Mouse (Mus musculus) forebrain, embryonic 15.5 days (tissue): Measurements from ENCODE around the gene Rnf214. TPM values are rescaled to one million over a fixed set of nuclear protein-coding genes. Genes with fewer than 3 reads are reported as not detected.

ENCODE experiments used
- ATAC-seq: fragments of 200-750 bp; cut with Nextera tagmentation; replicated peaks from 2 replicates; pipeline ENCODE4 v1.8.0; 2017; ENCODE audit warnings: mild to moderate bottlenecking, moderate TSS enrichment, moderate library complexity
- H3K27ac ChIP-seq: fragments of 300-500 bp; sonication (generic); replicated peaks from 2 replicates; pipeline ENCODE4 v1.5.1; 2015; ENCODE audit warnings: mild to moderate bottlenecking, inconsistent platforms
- H3K27me3 ChIP-seq: fragments of 300-500 bp; sonication (generic); 2 replicates; pipeline ENCODE4 v1.6.1; 2015; ENCODE audit warnings: inconsistent platforms
- H3K36me3 ChIP-seq: fragments of 300-500 bp; sonication (generic); 2 replicates; pipeline ENCODE4 v1.6.1; 2015; ENCODE audit warnings: mild to moderate bottlenecking, inconsistent platforms
- H3K4me1 ChIP-seq: fragments of 300-500 bp; sonication (generic); 2 replicates; pipeline ENCODE4 v1.6.1; 2015; ENCODE audit warnings: inconsistent platforms
- H3K4me2 ChIP-seq: fragments of 300-500 bp; sonication (generic); replicated peaks from 2 replicates; pipeline ENCODE4 v1.6.1; 2015; ENCODE audit warnings: mild to moderate bottlenecking, inconsistent platforms
- H3K4me3 ChIP-seq: fragments of 300-500 bp; sonication (generic); 2 replicates; pipeline ENCODE4 v1.5.1; 2015; ENCODE audit warnings: mild to moderate bottlenecking, inconsistent platforms
- H3K9ac ChIP-seq: fragments of 300-500 bp; sonication (generic); replicated peaks from 2 replicates; pipeline ENCODE4 v1.6.1; 2015; ENCODE audit warnings: mild to moderate bottlenecking, inconsistent platforms
- H3K9me3 ChIP-seq: fragments of 300-500 bp; sonication (generic); 2 replicates; pipeline ENCODE4 v1.6.1; 2016; ENCODE audit warnings: inconsistent platforms
- WGBS: fragments of 180-500 bp; shearing (Covaris S2); methylation state at CpG from one replicate; pipeline ENCODE4 v1.1.7; 2015; ENCODE audit warnings: mixed read lengths; 5-methylcytosine and 5-hydroxymethylcytosine counted together
- polyA plus RNA-seq: library from polyadenylated mRNA; unstranded; fragments of >200 nt; fragmentation: Nextera tagmentation; extraction: Ambion mirVana; gene quantifications from 2 replicates; pipeline ENCODE4 v1.2.1, GENCODE M21; 2015

The Rnf214 gene
- polyA plus RNA-seq, 1 experiment from 2014 or later, result 96.9 TPM

GRCm38 (mm10) chr9:45843007-45843406 lies 63.7 kb downstream of the Rnf214 start:
- ATAC-seq, result no peak
- peaks cover 40% of the 10 kb centered on the region for H3K4me1 ChIP-seq
- no peak overlapping the region for H3K9ac ChIP-seq
- no peaks in the 10 kb centered on the region for H3K9me3 ChIP-seq
- no peaks in the 10 kb centered on the region for H3K27me3 ChIP-seq
- no peaks in the 10 kb centered on the region for H3K36me3 ChIP-seq
- 83% methylated on average over 5 of the region's 5 CpGs for WGBS
- no peak overlapping the region for H3K27ac ChIP-seq
- no peak overlapping the region for H3K4me3 ChIP-seq
- H3K4me2 ChIP-seq, result no peak overlapping the region

GRCm38 (mm10) chr9:45841458-45841857 lies 65.3 kb downstream of the Rnf214 start:
- peaks cover 42% of the 10 kb centered on the region for H3K4me1 ChIP-seq
- 84% methylated on average over 6 of the region's 6 CpGs for WGBS
- H3K4me3 ChIP-seq, result no peak overlapping the region
- H3K4me2 ChIP-seq, result 0 out of 2 replicates have a peak overlapping the region, but pooled peaks have one; percentile 83
- H3K36me3 ChIP-seq, result no peaks in the 10 kb centered on the region
- no peaks in the 10 kb centered on the region for H3K9me3 ChIP-seq
- H3K9ac ChIP-seq, result no peak overlapping the region
- no peak for ATAC-seq
- no peak overlapping the region for H3K27ac ChIP-seq
- H3K27me3 ChIP-seq, result no peaks in the 10 kb centered on the region

GRCm38 (mm10) chr9:45840331-45840730 lies 66.4 kb downstream of the Rnf214 start:
- H3K4me2 ChIP-seq, result peak overlapping the region; percentile 83
- no peak overlapping the region; the same call in 1 of the 2 replicates for H3K9ac ChIP-seq
- H3K36me3 ChIP-seq, result no peaks in the 10 kb centered on the region
- 69% methylated on average over 5 of the region's 5 CpGs for WGBS
- H3K4me3 ChIP-seq, result peak overlapping the region; percentile 89; the same call in 1 of the 2 replicates
- peaks cover 42% of the 10 kb centered on the region for H3K4me1 ChIP-seq
- H3K27ac ChIP-seq, result no peak overlapping the region
- no peaks in the 10 kb centered on the region for H3K9me3 ChIP-seq
- ATAC-seq, result no peak
- no peaks in the 10 kb centered on the region for H3K27me3 ChIP-seq

- peak overlapping the region; percentile 83 for H3K4me2 ChIP-seq
- 80% methylated on average over 7 of the region's 7 CpGs for WGBS
- peak overlapping the region; percentile 75 for H3K9ac ChIP-seq
- no peaks in the 10 kb centered on the region for H3K27me3 ChIP-seq
- H3K36me3 ChIP-seq, result no peaks in the 10 kb centered on the region
- H3K4me3 ChIP-seq, result peak overlapping the region; percentile 89
- ATAC-seq, result no peak
- no peak overlapping the region for H3K27ac ChIP-seq
- no peaks in the 10 kb centered on the region for H3K9me3 ChIP-seq
- H3K4me1 ChIP-seq, result peaks cover 42% of the 10 kb centered on the region
These were observed 66.8 kb downstream of the Rnf214 start for GRCm38 (mm10) chr9:45839982-45840300.

GRCm38 (mm10) chr9:45839139-45839981 lies 67.4 kb downstream of the Rnf214 start:
- H3K27ac ChIP-seq, result peak overlapping the region; percentile 80; the same call in 1 of the 2 replicates
- no peaks in the 10 kb centered on the region for H3K36me3 ChIP-seq
- H3K4me3 ChIP-seq, result peak overlapping the region; percentile 89
- no peaks in the 10 kb centered on the region for H3K9me3 ChIP-seq
- H3K4me1 ChIP-seq, result peaks cover 42% of the 10 kb centered on the region
- ATAC-seq, result no peak
- H3K4me2 ChIP-seq, result peak overlapping the region; percentile 83
- no peaks in the 10 kb centered on the region for H3K27me3 ChIP-seq
- H3K9ac ChIP-seq, result peak overlapping the region; percentile 75
- 16% methylated on average over 17 of the region's 17 CpGs for WGBS

- peaks cover 42% of the 10 kb centered on the region for H3K4me1 ChIP-seq
- ATAC-seq, result peak; percentile 91
- peak within 1 kb of the TSS; percentile 89 for H3K4me3 ChIP-seq
- H3K36me3 ChIP-seq, result no peaks in the 10 kb centered on the region
- peak within 1 kb of the TSS; percentile 83 for H3K4me2 ChIP-seq
- H3K9ac ChIP-seq, result peak within 1 kb of the TSS; percentile 75
- no peaks in the 10 kb centered on the region for H3K27me3 ChIP-seq
- peak within 1 kb of the TSS; percentile 80 for H3K27ac ChIP-seq
- H3K9me3 ChIP-seq, result no peaks in the 10 kb centered on the region
- WGBS, result under 1% methylated on average over 40 of the region's 40 CpGs
These were observed 68.1 kb downstream of the Rnf214 start, which contains the start of gene Bace1 for GRCm38 (mm10) chr9:45838434-45839138. TSS of gene Bace1 (plus strand) at chr9:45838580.

GRCm38 (mm10) chr9:45838069-45838433 lies 68.7 kb downstream of the Rnf214 start:
- Histone ChIP-seq H3K27me3 (no peaks in the 10 kb centered on the region), H3K9ac (no peak overlapping the region), H3K4me1 (peaks cover 42% of the 10 kb centered on the region), H3K4me2 (peak overlapping the region; percentile 83), H3K9me3 (no peaks in the 10 kb centered on the region), H3K4me3 (peak overlapping the region; percentile 89), H3K27ac (peak overlapping the region; percentile 80; the same call in 1 of the 2 replicates), H3K36me3 (no peaks in the 10 kb centered on the region)
- WGBS, result 16% methylated on average over 4 of the region's 4 CpGs
- no peak for ATAC-seq

GRCm38 (mm10) chr9:45833461-45833860 lies 73.2 kb downstream of the Rnf214 start:
- Histone ChIP-seq H3K4me3 (no peak overlapping the region), H3K9ac (no peak overlapping the region), H3K4me2 (no peak overlapping the region), H3K36me3 (no peaks in the 10 kb centered on the region), H3K4me1 (peaks cover 8% of the 10 kb centered on the region), H3K27me3 (no peaks in the 10 kb centered on the region), H3K27ac (no peak overlapping the region), H3K9me3 (no peaks in the 10 kb centered on the region)
- WGBS, result 82% methylated on average over 2 of the region's 2 CpGs
- no peak for ATAC-seq

GRCm38 (mm10) chr9:45832898-45833297 lies 73.8 kb downstream of the Rnf214 start:
- no peak overlapping the region for H3K4me3 ChIP-seq
- no peak for ATAC-seq
- H3K36me3 ChIP-seq, result no peaks in the 10 kb centered on the region
- peaks cover 5% of the 10 kb centered on the region for H3K4me1 ChIP-seq
- H3K9me3 ChIP-seq, result no peaks in the 10 kb centered on the region
- no peak overlapping the region for H3K4me2 ChIP-seq
- H3K27ac ChIP-seq, result no peak overlapping the region
- no peak overlapping the region for H3K9ac ChIP-seq
- H3K27me3 ChIP-seq, result no peaks in the 10 kb centered on the region
- WGBS, result 89% methylated on average over 2 of the region's 2 CpGs

- Histone ChIP-seq H3K27me3 (no peaks in the 10 kb centered on the region), H3K9ac (no peak overlapping the region), H3K9me3 (no peaks in the 10 kb centered on the region), H3K27ac (peak overlapping the region; percentile 62), H3K4me1 (peaks cover 11% of the 10 kb centered on the region), H3K4me3 (peak overlapping the region; percentile 87), H3K36me3 (no peaks in the 10 kb centered on the region), H3K4me2 (peak overlapping the region; percentile 77)
- peak; percentile 76 for ATAC-seq
- 26% methylated on average over 10 of the region's 10 CpGs for WGBS
These were observed 77.6 kb downstream of the Rnf214 start for GRCm38 (mm10) chr9:45829107-45829506.

- under 1% methylated on average over 31 of the region's 31 CpGs for WGBS
- Histone ChIP-seq H3K36me3 (no peaks in the 10 kb centered on the region), H3K27ac (peak within 1 kb of the TSS; percentile 69), H3K27me3 (no peaks in the 10 kb centered on the region), H3K9ac (peak within 1 kb of the TSS; percentile 77), H3K9me3 (no peaks in the 10 kb centered on the region), H3K4me3 (peak within 1 kb of the TSS; percentile 87), H3K4me1 (peaks cover 11% of the 10 kb centered on the region), H3K4me2 (peak within 1 kb of the TSS; percentile 77)
- ATAC-seq, result peak; percentile 97
These were observed 78.3 kb downstream of the Rnf214 start, which contains the start of gene Cep164 for GRCm38 (mm10) chr9:45828291-45828963. TSS of gene Cep164 (minus strand) at chr9:45828691.
